Mouse (Mus musculus) adrenal gland, adult 18-20 months (tissue): ENCODE measurements around the gene Myh3. TPM values are rescaled to one million over a fixed set of nuclear protein-coding genes. Genes with fewer than 3 reads are reported as not detected.
A peak's percentile ranks its signal among the peaks of the same experiment; 100 is the strongest.
"Not testable (repeated sequence)": the region's sequence is repeated elsewhere in the genome, so short reads cannot be mapped to it uniquely, and the experiment has no call there.

ENCODE experiments used
- DNase-seq, 2 experiments: peaks; one replicate each; pipeline ENCODE4 v3.0.0; 2021 to 2022; ENCODE audit warnings: low spot score in 2 of 2
- total RNA-seq, 2 experiments: library from RNA; stranded (reverse); gene quantifications; 1 replicate in 1 of 2; 2 replicates in 1 of 2; pipeline ENCODE4 v1.2.3; 2021

The Myh3 gene
- total RNA-seq, 2 experiments from 2014 or later = 0.06 to 0.07 TPM

- DNase-seq = no peak
Measured at GRCm38 (mm10) chr11:67076781-67077180, 1.3 kb upstream of the Myh3 start.

- DNase-seq = no peak
Measured at GRCm38 (mm10) chr11:67077435-67077834, 665 bp upstream of the Myh3 start.

DNA sequence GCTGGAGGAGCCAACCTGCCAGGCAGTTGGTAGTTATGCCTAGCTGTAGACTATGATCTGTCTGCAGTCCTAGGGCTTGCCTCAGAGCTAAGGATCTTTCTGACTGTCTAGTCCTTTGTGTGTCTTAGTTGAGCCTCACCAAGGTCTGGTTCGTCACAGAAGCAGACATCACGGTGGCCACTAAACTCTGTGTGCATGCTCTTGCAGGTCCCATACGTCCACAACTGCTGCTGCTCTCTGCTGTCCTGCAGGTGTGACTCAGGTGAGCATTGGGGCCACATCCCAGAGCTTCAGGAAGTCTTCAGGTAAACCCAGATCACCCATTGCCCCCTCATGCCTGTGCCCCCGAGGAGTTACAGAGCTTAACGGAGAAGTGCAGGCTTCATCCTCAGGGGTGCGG, 788 bp downstream of the Myh3 start:
- no peak for DNase-seq

GRCm38 (mm10) chr11:67079740-67080139, 1.6 kb downstream of the Myh3 start:
- no peak for DNase-seq

GRCm38 (mm10) chr11:67080168-67080567, 2.1 kb downstream of the Myh3 start:
- DNase-seq = peak; percentile 57 to 63

GRCm38 (mm10) chr11:67081125-67081649, 3.1 kb downstream of the Myh3 start:
- DNase-seq = no peak

DNA sequence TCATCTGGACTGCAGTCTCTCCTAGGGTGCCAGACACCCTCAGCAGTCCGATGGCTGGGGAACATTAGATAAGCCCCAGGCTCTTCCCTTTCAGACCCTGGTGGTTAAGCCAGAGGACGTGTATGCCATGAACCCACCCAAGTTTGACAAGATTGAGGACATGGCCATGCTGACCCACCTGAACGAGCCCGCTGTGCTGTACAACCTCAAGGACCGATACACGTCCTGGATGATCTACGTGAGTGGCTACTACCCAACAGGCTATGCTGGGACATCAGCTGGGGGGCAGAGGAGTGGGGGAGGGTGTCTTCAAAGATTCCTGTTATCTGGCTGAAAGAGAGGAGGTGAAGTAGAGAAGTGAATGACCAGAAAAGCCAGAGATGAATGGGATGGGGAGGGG, 4.1 kb downstream of the Myh3 start:
- no peak for DNase-seq

GRCm38 (mm10) chr11:67082793-67083192, 4.7 kb downstream of the Myh3 start:
- DNase-seq = no peak

DNA sequence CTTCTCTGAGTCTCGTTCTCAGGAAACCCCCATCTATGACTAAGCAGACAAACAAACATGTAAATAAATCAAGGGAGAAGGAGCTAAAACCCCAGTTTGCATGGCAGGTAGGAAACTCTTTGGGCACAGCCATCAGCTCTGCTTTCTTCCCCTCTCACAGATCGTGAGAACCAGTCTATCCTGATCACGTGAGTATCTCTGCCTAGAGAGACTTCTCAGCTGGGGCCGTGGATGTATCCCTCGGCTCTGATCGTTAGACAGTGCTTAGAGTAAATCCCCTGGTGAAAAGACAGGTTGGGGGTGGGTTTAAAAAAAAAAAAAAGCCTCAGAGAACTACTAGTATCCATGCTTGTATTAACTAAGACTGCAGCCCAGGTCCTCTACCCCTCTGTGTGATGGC, 5.1 kb downstream of the Myh3 start:
- no peak for DNase-seq

GRCm38 (mm10) chr11:67083712-67084340, 5.7 kb downstream of the Myh3 start:
- DNase-seq = no peak

DNA sequence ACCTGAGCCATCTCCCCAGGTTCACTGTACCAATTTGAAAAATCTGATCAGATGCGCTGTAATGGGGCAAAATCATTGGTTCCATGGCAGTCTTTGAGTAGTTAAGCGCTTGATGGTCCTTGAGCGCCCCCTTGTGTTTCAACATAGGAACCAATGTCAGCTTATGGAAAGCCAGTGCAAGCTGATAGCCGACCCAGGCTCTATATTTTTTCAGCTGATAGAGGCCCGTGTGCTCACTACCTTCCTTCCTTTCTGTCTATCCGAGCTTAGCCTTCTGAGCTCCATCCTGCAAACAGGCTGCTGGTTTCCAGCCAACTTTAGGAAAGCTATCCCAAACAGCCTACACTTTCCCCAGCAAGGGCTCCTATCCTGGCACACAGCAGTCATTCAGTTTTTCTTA, 7.4 kb downstream of the Myh3 start:
- DNase-seq = peak; percentile 58 to 72

DNA sequence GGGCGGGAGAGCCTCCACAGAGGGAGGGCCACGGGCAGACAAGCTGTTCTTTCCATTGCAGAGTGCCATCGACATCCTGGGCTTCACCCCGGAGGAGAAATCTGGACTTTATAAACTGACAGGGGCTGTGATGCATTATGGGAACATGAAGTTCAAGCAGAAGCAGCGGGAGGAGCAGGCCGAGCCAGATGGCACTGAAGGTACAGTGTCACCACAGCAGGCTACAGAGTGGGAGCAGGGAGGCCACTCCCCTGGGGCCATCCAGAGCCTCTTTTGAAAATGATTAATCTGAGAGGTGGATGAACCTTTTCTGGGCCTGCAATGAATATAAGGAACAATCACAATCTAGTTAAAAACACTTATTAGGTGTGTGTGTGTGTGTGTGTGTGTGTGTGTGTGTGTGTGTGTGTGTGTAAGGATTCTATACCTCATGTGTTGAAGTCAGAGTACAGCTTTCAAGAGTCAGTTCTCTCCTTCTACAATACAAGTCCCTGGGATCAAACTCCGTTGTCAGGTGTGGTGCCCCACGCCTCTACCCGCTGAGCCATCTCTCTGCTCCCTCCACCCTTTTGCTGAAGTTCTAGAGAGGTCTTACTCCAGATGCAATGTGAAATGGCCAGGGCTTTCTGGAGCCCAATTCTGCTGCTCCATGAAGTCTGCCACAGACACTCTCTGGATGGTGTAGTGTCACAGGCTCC, 8.5 kb downstream of the Myh3 start:
- no peak for DNase-seq

- DNase-seq = no peak
Measured at GRCm38 (mm10) chr11:67087225-67087624, 9.1 kb downstream of the Myh3 start.

DNA sequence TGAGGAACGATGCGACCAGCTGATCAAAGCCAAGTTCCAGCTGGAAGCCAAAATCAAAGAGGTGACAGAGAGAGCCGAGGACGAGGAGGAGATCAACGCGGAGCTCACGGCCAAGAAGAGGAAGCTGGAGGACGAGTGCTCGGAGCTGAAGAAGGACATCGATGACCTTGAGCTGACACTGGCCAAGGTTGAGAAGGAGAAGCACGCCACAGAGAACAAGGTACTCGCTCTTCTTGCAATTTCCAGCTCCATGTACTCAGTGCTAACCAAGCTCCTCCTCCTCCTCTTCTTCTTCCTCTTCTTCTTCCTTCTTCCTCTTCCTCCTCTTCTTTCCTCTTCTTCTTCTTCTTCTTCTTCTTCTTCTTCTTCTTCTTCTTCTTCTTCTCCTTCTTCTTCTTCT, 14.3 kb downstream of the Myh3 start:
- not testable (repeated sequence) for DNase-seq

- no peak for DNase-seq
Measured at GRCm38 (mm10) chr11:67093201-67093600, 15.1 kb downstream of the Myh3 start.

DNA sequence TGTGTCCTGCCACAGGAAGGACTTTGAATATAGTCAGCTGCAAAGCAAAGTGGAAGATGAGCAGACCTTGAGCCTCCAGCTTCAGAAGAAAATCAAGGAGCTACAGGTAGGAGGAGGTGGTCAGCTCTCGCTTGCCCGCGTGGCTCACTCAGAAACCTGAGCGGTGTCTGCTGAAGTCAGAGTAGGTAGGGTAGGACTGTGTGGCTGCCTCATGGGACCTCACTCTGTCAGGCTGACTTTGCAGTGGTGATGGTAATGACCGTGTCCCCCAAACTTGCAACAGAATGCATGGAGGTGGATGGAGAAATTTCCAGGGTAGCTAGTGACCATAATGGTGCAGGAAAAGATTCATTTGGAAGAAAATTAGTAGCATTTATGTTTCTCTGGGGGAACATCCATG, 15.6 kb downstream of the Myh3 start:
- no peak for DNase-seq

DNA sequence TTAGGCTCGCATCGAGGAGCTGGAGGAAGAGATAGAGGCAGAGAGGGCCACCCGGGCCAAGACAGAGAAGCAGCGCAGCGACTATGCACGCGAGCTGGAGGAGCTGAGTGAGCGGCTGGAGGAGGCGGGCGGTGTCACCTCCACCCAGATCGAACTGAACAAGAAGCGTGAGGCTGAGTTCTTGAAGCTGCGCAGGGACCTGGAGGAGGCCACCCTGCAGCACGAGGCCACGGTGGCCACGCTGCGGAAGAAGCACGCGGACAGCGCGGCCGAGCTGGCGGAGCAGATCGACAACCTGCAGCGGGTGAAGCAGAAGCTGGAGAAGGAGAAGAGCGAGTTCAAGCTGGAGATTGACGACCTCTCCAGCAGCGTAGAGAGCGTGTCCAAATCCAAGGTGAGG, 16.4 kb downstream of the Myh3 start:
- DNase-seq = no peak

DNA sequence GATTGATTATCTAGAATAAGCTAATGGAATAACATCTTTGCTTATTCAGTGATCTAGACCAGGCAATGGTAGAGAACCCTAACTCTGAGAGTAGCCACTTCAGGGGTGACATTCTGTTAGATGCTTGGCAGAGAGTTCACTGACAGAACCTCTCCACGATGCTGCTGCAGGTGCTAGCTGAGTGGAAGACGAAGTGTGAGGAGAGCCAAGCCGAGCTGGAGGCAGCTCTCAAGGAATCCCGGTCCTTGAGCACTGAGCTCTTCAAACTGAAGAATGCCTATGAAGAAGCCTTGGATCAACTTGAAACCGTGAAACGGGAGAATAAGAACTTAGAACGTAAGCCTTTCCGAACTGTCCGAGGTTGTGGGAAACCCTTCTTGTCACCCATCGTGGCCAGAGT, 19.6 kb downstream of the Myh3 start:
- DNase-seq = no peak

GRCm38 (mm10) chr11:67098427-67098826, 20.3 kb downstream of the Myh3 start:
- no peak for DNase-seq

DNA sequence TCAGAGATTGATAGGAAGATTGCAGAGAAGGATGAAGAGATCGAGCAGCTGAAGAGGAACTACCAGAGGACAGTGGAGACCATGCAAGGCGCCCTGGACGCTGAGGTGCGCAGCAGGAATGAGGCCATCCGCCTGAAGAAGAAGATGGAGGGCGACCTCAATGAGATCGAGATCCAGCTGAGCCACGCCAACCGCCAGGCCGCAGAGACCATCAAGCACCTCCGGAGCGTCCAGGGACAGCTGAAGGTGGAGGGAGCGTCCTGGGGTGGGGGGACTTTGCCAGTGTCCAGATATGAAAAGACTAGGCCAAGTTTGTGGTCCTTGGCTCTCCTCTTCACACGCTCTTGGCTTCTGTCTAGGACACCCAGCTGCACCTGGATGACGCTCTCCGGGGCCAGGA, 21.1 kb downstream of the Myh3 start:
- no peak for DNase-seq

GRCm38 (mm10) chr11:67100169-67100568, 22.1 kb downstream of the Myh3 start:
- peak in 1 of 2 experiments; percentile 16 for DNase-seq

DNA sequence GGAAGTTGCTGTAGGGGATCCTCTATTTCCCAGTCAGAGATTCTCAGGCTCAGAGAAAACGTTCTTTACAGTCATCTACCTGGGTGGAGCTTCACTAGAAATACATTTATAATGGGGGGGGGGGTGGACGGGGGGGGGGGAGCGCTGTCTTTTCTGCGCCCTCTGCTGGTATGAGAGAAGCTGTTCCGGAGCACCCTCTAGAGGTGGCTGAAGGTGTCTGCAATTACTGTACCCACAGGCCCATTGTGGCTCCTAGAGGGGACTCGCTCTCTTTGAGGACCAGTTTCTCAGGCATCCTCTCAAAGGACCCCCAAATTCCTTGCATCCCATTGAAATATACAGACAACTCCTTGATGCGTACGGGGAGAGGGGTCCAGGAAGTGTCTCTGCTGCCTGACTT, 23.6 kb downstream of the Myh3 start:
- DNase-seq = peak; percentile 37 to 47

DNA sequence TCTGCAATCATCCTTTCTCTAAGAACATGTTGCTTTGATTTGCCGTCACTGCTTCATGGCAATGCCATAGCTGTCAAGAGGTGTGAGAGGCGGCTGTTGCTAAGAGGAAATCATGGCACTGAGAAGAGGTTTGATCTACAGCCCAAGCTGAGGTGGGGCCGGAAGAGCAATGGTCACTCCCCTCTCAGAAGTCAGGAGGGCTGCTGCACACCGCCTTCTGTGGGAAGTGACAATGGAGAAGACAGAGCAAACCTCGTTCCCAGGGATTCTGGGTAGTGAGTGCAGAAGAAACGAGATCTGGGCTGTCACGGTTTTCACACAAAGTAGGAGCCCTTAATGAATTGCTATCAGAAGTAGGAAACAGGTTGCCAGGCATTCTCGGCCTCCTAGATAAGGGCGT, 25.2 kb downstream of the Myh3 start:
- DNase-seq = no peak
